Mouse (Mus musculus): ENCODE data around the gene Trim67.

DNA sequence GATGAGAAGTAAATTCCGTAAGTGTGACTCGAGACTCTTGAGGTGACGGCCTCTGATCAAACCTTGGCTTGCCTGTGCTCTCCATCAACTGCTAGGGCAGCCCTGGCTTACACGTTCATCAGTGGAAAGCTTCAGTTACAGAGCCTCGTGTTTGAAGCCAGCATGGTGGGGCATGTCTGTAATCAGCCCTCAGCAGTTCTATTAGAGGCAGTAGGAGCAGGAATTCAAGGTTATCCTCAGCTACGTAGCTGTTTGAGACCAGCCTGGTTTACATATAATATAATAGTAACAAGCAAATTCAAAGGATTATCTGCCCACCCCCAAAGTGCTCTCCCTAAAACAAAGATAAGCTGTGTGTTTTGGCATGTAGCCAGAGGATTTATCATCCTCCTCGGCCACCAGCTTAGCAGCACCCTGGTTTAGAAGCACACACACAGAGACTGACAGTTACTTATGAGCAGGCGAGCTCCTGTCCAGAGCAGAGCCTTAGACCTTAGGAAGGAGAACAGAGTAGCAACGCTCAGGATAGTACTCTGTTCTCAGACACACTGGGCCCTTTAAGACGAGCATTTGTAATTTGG, 86.1 kb downstream of the Trim67 start:
- TF ChIP-seq BHLHE40 (IDR thresholded peaks at IDR 0.05; ENCODE audit: low read depth, low read length) (no peak), CTCF (conservative IDR thresholded peaks at IDR 0.05 in 1 of 2, IDR thresholded peaks at IDR 0.05 in 1 of 2; ENCODE audit: low read depth in 2 of 2, low read length in 2 of 2) (no peak), KAT2A (IDR thresholded peaks at IDR 0.05; ENCODE audit: insufficient replicate concordance, low read length) (no peak), NELFE (IDR thresholded peaks at IDR 0.05; ENCODE audit: low read depth, low read length) (no peak)
